Mouse (Mus musculus): ENCODE data around the gene Il1f10. TPM values are rescaled to one million over a fixed set of nuclear protein-coding genes. Genes with fewer than 3 reads are reported as not detected.

Il1f10 gene
- polyA plus RNA-seq (2015; fragmentation: Nextera tagmentation; extraction: Ambion mirVana) = 0.46 and 0.68 TPM in 2 replicates

GRCm38 (mm10) chr2:24290896-24291295, at the start of gene Il1f10:
TSS of gene Il1f10 (plus strand) at chr2:24291196.
- ATAC-seq (ENCODE audit: insufficient number of reproducible peaks, low FRiP score, low TSS enrichment, low read depth) = no peak
- Histone ChIP-seq H3K27me3 (no peaks in the 10 kb centered on the region), H3K9ac (no peak within 1 kb of the TSS), H3K4me2 (replicated peaks) (no peak within 1 kb of the TSS), H3K4me1 (no peaks in the 10 kb centered on the region), H3K4me3 (replicated peaks) (no peak within 1 kb of the TSS), H3K27ac (replicated peaks) (0 out of 2 replicates have a peak within 1 kb of the TSS, but pooled peaks have one; percentile 48), H3K9me3 (replicated peaks) (no peaks in the 10 kb centered on the region), H3K36me3 (no peaks in the 10 kb centered on the region)
- 62% methylated on average over 5 of the region's 5 CpGs for WGBS

GRCm38 (mm10) chr2:24267503-24267902, 23.5 kb upstream of the Il1f10 start:
- H3K9me3 ChIP-seq (replicated peaks) = no peaks in the 10 kb centered on the region
- H3K9ac ChIP-seq = no peak overlapping the region
- H3K4me1 ChIP-seq = no peaks in the 10 kb centered on the region
- 67% methylated on average over 1 of the region's 1 CpGs for WGBS
- no peaks in the 10 kb centered on the region for H3K27me3 ChIP-seq
- no peaks in the 10 kb centered on the region for H3K36me3 ChIP-seq
- ATAC-seq (ENCODE audit: insufficient number of reproducible peaks, low FRiP score, low TSS enrichment, low read depth) = no peak
- no peak overlapping the region for H3K27ac ChIP-seq (replicated peaks)
- no peak overlapping the region for H3K4me3 ChIP-seq (replicated peaks)
- H3K4me2 ChIP-seq (replicated peaks) = no peak overlapping the region

GRCm38 (mm10) chr2:24273619-24274018, 17.4 kb upstream of the Il1f10 start:
- Histone ChIP-seq H3K4me3 (replicated peaks) (no peak overlapping the region), H3K9me3 (replicated peaks) (no peaks in the 10 kb centered on the region), H3K4me1 (no peaks in the 10 kb centered on the region), H3K4me2 (replicated peaks) (no peak overlapping the region), H3K9ac (no peak overlapping the region), H3K27ac (replicated peaks) (no peak overlapping the region), H3K36me3 (no peaks in the 10 kb centered on the region), H3K27me3 (no peaks in the 10 kb centered on the region)
- ATAC-seq (ENCODE audit: insufficient number of reproducible peaks, low FRiP score, low TSS enrichment, low read depth) = no peak
- WGBS = 70% methylated on average over 2 of the region's 2 CpGs

GRCm38 (mm10) chr2:24275146-24275545, 15.8 kb upstream of the Il1f10 start:
- no peak for ATAC-seq (ENCODE audit: insufficient number of reproducible peaks, low FRiP score, low TSS enrichment, low read depth)
- H3K4me1 ChIP-seq = no peaks in the 10 kb centered on the region
- H3K27ac ChIP-seq (replicated peaks) = no peak overlapping the region
- no peaks in the 10 kb centered on the region for H3K27me3 ChIP-seq
- H3K4me3 ChIP-seq (replicated peaks) = no peak overlapping the region
- WGBS = 60% methylated on average over 1 of the region's 1 CpGs
- no peaks in the 10 kb centered on the region for H3K36me3 ChIP-seq
- no peaks in the 10 kb centered on the region for H3K9me3 ChIP-seq (replicated peaks)
- H3K4me2 ChIP-seq (replicated peaks) = no peak overlapping the region
- no peak overlapping the region for H3K9ac ChIP-seq

- no peak for ATAC-seq (ENCODE audit: insufficient number of reproducible peaks, low FRiP score, low TSS enrichment, low read depth)
- Histone ChIP-seq H3K36me3 (no peaks in the 10 kb centered on the region), H3K4me1 (no peaks in the 10 kb centered on the region), H3K4me2 (replicated peaks) (no peak within 1 kb of the TSS; the same call in 1 of the 2 replicates), H3K4me3 (replicated peaks) (no peak within 1 kb of the TSS), H3K27me3 (no peaks in the 10 kb centered on the region), H3K27ac (replicated peaks) (peak within 1 kb of the TSS; percentile 45; the same call in 1 of the 2 replicates), H3K9me3 (replicated peaks) (no peaks in the 10 kb centered on the region), H3K9ac (no peak within 1 kb of the TSS)
These were observed 14.3 kb upstream of the Il1f10 start, which contains the start of gene Il1f5 for GRCm38 (mm10) chr2:24276654-24277053. TSS of gene Il1f5 (plus strand) at chr2:24276954.

- Histone ChIP-seq H3K4me1 (no peaks in the 10 kb centered on the region), H3K9ac (no peak overlapping the region), H3K4me2 (replicated peaks) (no peak overlapping the region), H3K9me3 (replicated peaks) (no peaks in the 10 kb centered on the region), H3K36me3 (no peaks in the 10 kb centered on the region), H3K27me3 (no peaks in the 10 kb centered on the region), H3K27ac (replicated peaks) (no peak overlapping the region), H3K4me3 (replicated peaks) (no peak overlapping the region)
- 20% methylated on average over 1 of the region's 1 CpGs for WGBS
- ATAC-seq (ENCODE audit: insufficient number of reproducible peaks, low FRiP score, low TSS enrichment, low read depth) = no peak
These were observed 3.6 kb downstream of the Il1f10 start for GRCm38 (mm10) chr2:24294616-24295015.

GRCm38 (mm10) chr2:24296837-24297236, 5.8 kb downstream of the Il1f10 start:
- 6% methylated on average over 3 of the region's 3 CpGs for WGBS
- no peak for ATAC-seq (ENCODE audit: insufficient number of reproducible peaks, low FRiP score, low TSS enrichment, low read depth)

GRCm38 (mm10) chr2:24311302-24312001, 20.5 kb downstream of the Il1f10 start:
- 56% methylated on average over 6 of the region's 6 CpGs for WGBS
- no peaks in the 10 kb centered on the region for H3K4me1 ChIP-seq
- H3K9me3 ChIP-seq (replicated peaks) = no peaks in the 10 kb centered on the region
- H3K4me3 ChIP-seq (replicated peaks) = no peak overlapping the region
- H3K36me3 ChIP-seq = no peaks in the 10 kb centered on the region
- H3K4me2 ChIP-seq (replicated peaks) = no peak overlapping the region
- no peak overlapping the region for H3K27ac ChIP-seq (replicated peaks)
- no peaks in the 10 kb centered on the region for H3K27me3 ChIP-seq
- no peak overlapping the region for H3K9ac ChIP-seq
- no peak for ATAC-seq (ENCODE audit: insufficient number of reproducible peaks, low FRiP score, low TSS enrichment, low read depth)

More at GRCm38 (mm10) chr2:24296837-24297236, 5.8 kb downstream of the Il1f10 start:
- H3K9me3 ChIP-seq (replicated peaks) = no peaks in the 10 kb centered on the region
- H3K4me2 ChIP-seq (replicated peaks) = no peak overlapping the region
- no peak overlapping the region for H3K4me3 ChIP-seq (replicated peaks)
- H3K36me3 ChIP-seq = no peaks in the 10 kb centered on the region
- H3K4me1 ChIP-seq = no peaks in the 10 kb centered on the region
- no peaks in the 10 kb centered on the region for H3K27me3 ChIP-seq
- no peak overlapping the region for H3K9ac ChIP-seq
- no peak overlapping the region for H3K27ac ChIP-seq (replicated peaks)

- H3K27me3 ChIP-seq = no peaks in the 10 kb centered on the region
- H3K4me2 ChIP-seq (replicated peaks) = no peak overlapping the region
- no peaks in the 10 kb centered on the region for H3K4me1 ChIP-seq
- no peak overlapping the region for H3K4me3 ChIP-seq (replicated peaks)
- H3K9me3 ChIP-seq (replicated peaks) = no peaks in the 10 kb centered on the region
- no peaks in the 10 kb centered on the region for H3K36me3 ChIP-seq
- no peak overlapping the region for H3K27ac ChIP-seq (replicated peaks)
- 69% methylated on average over 1 of the region's 1 CpGs for WGBS
- no peak for ATAC-seq (ENCODE audit: insufficient number of reproducible peaks, low FRiP score, low TSS enrichment, low read depth)
- no peak overlapping the region for H3K9ac ChIP-seq
These were observed 25.9 kb downstream of the Il1f10 start for GRCm38 (mm10) chr2:24316919-24317318.

GRCm38 (mm10) chr2:24317919-24318598, 27.1 kb downstream of the Il1f10 start:
- H3K9me3 ChIP-seq (replicated peaks) = no peaks in the 10 kb centered on the region
- H3K27me3 ChIP-seq = no peaks in the 10 kb centered on the region
- H3K4me2 ChIP-seq (replicated peaks) = no peak overlapping the region
- no peaks in the 10 kb centered on the region for H3K36me3 ChIP-seq
- no peak overlapping the region for H3K9ac ChIP-seq
- no peak for ATAC-seq (ENCODE audit: insufficient number of reproducible peaks, low FRiP score, low TSS enrichment, low read depth)
- no peaks in the 10 kb centered on the region for H3K4me1 ChIP-seq
- WGBS = 76% methylated on average over 4 of the region's 4 CpGs
- no peak overlapping the region for H3K4me3 ChIP-seq (replicated peaks)
- no peak overlapping the region for H3K27ac ChIP-seq (replicated peaks)

GRCm38 (mm10) chr2:24335333-24335732, 44.3 kb downstream of the Il1f10 start:
- Histone ChIP-seq H3K36me3 (no peaks in the 10 kb centered on the region), H3K27me3 (no peaks in the 10 kb centered on the region), H3K4me2 (replicated peaks) (no peak overlapping the region), H3K9me3 (replicated peaks) (no peaks in the 10 kb centered on the region), H3K4me1 (no peaks in the 10 kb centered on the region), H3K9ac (no peak overlapping the region), H3K27ac (replicated peaks) (no peak overlapping the region), H3K4me3 (replicated peaks) (no peak overlapping the region)
- ATAC-seq (ENCODE audit: insufficient number of reproducible peaks, low FRiP score, low TSS enrichment, low read depth) = no peak
- WGBS = 47% methylated on average over 3 of the region's 3 CpGs

Measured in embryonic facial prominence, embryonic 15.5 days (tissue).